Mouse (Mus musculus): ENCODE data around the gene Car12. TPM values are rescaled to one million over a fixed set of nuclear protein-coding genes. Genes with fewer than 3 reads are reported as not detected.
A peak's percentile ranks its signal among the peaks of the same experiment; 100 is the strongest.
"Not testable (repeated sequence)": the region's sequence is repeated elsewhere in the genome, so short reads cannot be mapped to it uniquely, and the experiment has no call there.

The Car12 gene
- polyA plus RNA-seq, 1 experiment from 2014 or later = 0.22 TPM

DNA sequence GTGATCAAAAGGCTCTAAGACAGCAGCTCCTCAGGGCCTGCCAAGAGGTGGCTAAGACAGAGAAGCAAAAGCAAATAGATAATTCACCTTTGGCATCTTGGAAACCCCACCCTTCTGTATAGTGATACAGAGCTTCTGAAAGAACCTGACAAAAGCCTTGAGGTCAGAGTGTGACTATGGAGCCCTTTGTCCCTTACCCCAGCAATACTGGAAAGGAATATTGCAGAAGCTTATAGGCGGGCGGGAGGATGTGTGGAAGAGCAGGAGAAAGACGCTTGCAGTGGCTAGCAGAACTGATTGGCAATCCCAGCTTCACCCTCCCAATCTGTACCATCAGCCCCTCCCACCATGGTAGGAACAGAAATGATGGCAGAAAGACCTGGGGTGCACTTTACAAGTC, 22.5 kb downstream of the Car12 start:
- no peak overlapping the region for H3K27ac ChIP-seq (replicated peaks)
- no peaks in the 10 kb centered on the region for H3K27me3 ChIP-seq
- H3K36me3 ChIP-seq = no peaks in the 10 kb centered on the region
- H3K9ac ChIP-seq = no peak overlapping the region
- no peaks in the 10 kb centered on the region for H3K9me3 ChIP-seq
- H3K4me3 ChIP-seq = no peak overlapping the region
- H3K4me1 ChIP-seq (replicated peaks) = peaks cover 11% of the 10 kb centered on the region
- WGBS = 86% methylated on average over 3 of the region's 3 CpGs
- no peak for ATAC-seq (ENCODE audit: low read depth)
- no peak overlapping the region for H3K4me2 ChIP-seq

DNA sequence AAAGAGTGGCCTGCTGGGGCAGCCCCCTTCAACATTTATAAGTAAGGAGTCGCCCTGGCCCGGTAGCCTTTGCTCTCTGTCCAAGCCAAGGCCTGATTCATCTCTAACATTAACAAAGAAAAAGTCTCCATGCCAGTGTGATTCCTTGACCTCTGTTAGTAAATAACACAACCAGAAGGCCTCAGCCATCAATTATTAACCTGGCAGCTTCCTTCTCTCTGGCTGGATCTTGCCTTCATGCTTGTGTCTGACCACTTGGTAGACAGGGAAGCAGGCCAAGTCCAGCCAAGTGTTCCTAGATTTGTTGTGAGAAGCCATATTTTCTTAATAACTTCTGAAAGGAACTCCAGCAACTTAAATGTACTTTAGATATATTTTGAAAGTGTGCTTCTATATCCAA, 23.1 kb downstream of the Car12 start:
- ATAC-seq (ENCODE audit: low read depth) = no peak

DNA sequence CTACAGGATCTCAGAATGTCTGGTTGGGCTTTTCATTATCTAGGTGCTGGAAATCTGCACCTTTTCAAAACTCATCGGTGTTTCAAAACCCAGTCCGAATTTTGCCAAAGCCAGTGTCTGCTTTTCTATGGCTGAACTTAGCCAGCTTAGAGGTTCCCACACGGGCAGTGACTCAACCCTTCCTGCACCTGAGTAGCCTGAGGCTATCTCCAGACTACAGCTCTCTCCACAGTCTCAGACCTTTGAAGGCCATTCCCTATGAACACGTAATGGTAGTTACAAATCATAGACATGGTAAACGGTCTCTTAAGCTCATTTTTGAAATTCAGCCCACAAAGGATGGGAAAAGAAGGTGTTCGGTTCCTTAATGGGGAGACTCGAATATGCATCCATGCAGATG, 26.0 kb downstream of the Car12 start:
- no peaks in the 10 kb centered on the region for H3K9me3 ChIP-seq
- H3K36me3 ChIP-seq = no peaks in the 10 kb centered on the region
- no peak overlapping the region for H3K27ac ChIP-seq (replicated peaks)
- H3K9ac ChIP-seq = no peak overlapping the region
- H3K27me3 ChIP-seq = no peaks in the 10 kb centered on the region
- WGBS = 84% methylated on average over 7 of the region's 7 CpGs
- ATAC-seq (ENCODE audit: low read depth) = no peak
- no peaks in the 10 kb centered on the region for H3K4me1 ChIP-seq (replicated peaks)
- H3K4me3 ChIP-seq = no peak overlapping the region
- no peak overlapping the region for H3K4me2 ChIP-seq

More for the DNA sequence above, 23.1 kb downstream of the Car12 start:
- 53% methylated on average over 2 of the region's 2 CpGs for WGBS
- H3K27me3 ChIP-seq = no peaks in the 10 kb centered on the region
- H3K27ac ChIP-seq (replicated peaks) = no peak overlapping the region
- H3K4me3 ChIP-seq = no peak overlapping the region
- peaks cover 11% of the 10 kb centered on the region for H3K4me1 ChIP-seq (replicated peaks)
- no peaks in the 10 kb centered on the region for H3K36me3 ChIP-seq
- no peaks in the 10 kb centered on the region for H3K9me3 ChIP-seq
- H3K9ac ChIP-seq = no peak overlapping the region
- H3K4me2 ChIP-seq = no peak overlapping the region

DNA sequence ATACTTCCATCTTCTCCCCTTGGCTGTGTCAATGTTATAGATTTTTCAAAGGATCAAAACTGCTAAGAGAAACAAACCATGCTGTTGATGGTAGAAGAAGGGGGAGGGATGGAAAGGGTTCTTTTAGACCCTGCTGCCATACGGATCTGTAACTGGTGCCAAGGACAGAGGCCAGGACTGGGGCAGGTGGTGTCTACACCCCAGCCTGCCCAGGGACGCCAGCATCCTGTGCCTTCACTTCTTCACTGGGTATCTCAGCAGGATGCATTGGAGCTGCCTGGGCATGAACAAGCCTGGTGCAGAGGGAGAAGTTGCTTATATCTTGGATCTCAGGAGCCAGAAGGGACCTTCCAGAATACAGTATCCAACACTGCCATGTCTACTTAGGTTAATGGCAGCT, 31.0 kb downstream of the Car12 start:
- H3K27ac ChIP-seq (replicated peaks) = no peak overlapping the region
- H3K4me3 ChIP-seq = no peak overlapping the region
- WGBS = 95% methylated on average over 2 of the region's 2 CpGs
- no peak for ATAC-seq (ENCODE audit: low read depth)
- H3K9ac ChIP-seq = no peak overlapping the region
- H3K27me3 ChIP-seq = no peaks in the 10 kb centered on the region
- no peaks in the 10 kb centered on the region for H3K4me1 ChIP-seq (replicated peaks)
- no peak overlapping the region for H3K4me2 ChIP-seq
- H3K9me3 ChIP-seq = no peaks in the 10 kb centered on the region
- no peaks in the 10 kb centered on the region for H3K36me3 ChIP-seq

DNA sequence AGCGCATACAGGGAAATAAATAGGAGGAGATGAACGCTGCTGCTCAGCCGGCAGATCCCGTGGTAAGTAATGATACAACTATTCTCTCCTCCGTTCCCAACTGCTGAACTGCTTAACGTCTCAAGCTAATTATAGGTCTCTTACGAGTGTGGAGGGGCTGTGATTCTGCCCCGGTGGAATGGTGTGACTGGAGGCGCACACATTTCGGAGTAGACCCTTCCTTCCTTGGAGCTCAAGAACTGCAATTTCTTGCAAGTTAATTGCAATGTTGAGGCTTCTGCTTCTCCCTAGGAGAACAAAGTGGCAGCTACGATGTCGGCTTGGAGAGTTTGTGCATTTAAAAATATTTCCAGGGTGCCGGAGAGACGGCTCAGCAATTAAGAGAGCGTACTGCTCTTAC, 34.9 kb downstream of the Car12 start:
- H3K27me3 ChIP-seq = no peaks in the 10 kb centered on the region
- WGBS = 85% methylated on average over 15 of the region's 15 CpGs
- no peak overlapping the region for H3K4me2 ChIP-seq
- H3K4me1 ChIP-seq (replicated peaks) = no peaks in the 10 kb centered on the region
- no peak overlapping the region for H3K9ac ChIP-seq
- no peaks in the 10 kb centered on the region for H3K36me3 ChIP-seq
- H3K4me3 ChIP-seq = no peak overlapping the region
- no peak for ATAC-seq (ENCODE audit: low read depth)
- H3K9me3 ChIP-seq = no peaks in the 10 kb centered on the region
- no peak overlapping the region for H3K27ac ChIP-seq (replicated peaks)

DNA sequence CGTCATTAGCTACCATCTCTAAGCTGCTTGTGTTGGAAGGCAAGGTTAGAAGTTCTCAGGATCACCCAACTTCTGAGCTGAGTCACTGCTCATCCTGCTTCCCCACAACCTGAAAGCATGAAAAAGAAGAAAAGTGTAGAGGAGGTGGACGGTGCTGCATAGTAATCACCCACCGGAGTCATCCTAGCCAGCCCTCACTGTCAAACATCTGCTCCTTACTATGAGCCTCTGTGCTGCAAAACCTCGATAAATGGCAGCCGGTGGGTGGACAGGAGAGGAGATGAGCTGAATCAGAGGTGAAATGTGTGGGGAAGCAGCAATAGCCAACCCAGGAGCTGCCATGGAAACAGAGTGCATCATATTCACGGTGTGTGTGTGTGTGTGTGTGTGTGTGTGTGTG, 39.4 kb downstream of the Car12 start:
- Histone ChIP-seq H3K36me3 (no peaks in the 10 kb centered on the region), H3K4me1 (replicated peaks) (no peaks in the 10 kb centered on the region), H3K4me3 (no peak overlapping the region), H3K4me2 (no peak overlapping the region), H3K9me3 (no peaks in the 10 kb centered on the region), H3K9ac (no peak overlapping the region), H3K27me3 (no peaks in the 10 kb centered on the region), H3K27ac (replicated peaks) (no peak overlapping the region)
- WGBS = 77% methylated on average over 6 of the region's 6 CpGs
- no peak for ATAC-seq (ENCODE audit: low read depth)

DNA sequence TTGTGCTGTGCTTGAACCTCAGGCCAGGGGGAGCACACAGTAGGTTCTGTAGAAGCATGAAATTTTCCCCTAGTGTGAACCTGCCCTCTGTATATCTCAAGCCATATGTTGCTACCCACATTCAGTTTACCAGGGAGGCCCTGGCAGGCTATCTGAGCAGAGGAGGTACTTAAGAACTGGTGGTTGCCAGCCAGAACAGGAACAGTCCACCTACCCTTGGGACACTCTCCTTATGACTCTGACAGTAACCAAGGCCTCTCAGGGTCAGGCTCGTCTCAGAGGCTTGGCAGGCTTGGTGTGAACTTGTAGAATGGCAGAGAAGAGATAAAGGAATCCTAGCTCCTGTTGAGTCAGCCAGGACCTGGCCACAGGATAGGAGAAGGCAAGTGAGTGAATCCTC, 47.5 kb downstream of the Car12 start:
- Histone ChIP-seq H3K27ac (replicated peaks) (no peak overlapping the region), H3K4me3 (no peak overlapping the region), H3K4me1 (replicated peaks) (no peaks in the 10 kb centered on the region), H3K4me2 (no peak overlapping the region), H3K27me3 (no peaks in the 10 kb centered on the region), H3K36me3 (no peaks in the 10 kb centered on the region), H3K9me3 (no peaks in the 10 kb centered on the region), H3K9ac (no peak overlapping the region)
- 83% methylated on average over 1 of the region's 1 CpGs for whole genome bisulfite sequencing
- no peak for ATAC-seq (ENCODE audit: low read depth)

DNA sequence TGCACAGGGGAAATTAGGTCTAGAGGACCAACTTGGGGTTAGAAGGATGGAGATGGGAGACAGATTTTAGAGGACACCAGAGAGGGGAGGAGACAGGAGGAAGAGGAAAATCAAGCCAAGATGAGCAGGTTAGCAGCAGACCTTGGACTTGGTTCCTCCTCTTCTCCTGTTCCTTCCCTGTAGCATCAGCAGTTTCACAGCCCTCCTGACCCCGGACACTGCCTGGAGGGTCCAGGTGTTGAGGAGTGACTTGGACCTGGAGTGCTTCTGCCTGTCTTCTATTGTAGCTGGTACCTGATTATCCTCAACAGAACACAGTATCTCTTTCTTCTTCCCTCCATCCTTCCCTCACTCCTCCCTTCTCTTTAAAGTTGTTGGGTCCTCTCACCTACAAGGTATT, 55.2 kb downstream of the Car12 start:
- Histone ChIP-seq H3K4me1 (replicated peaks) (no peaks in the 10 kb centered on the region), H3K4me2 (no peak overlapping the region), H3K4me3 (no peak overlapping the region), H3K27me3 (no peaks in the 10 kb centered on the region), H3K9me3 (no peaks in the 10 kb centered on the region), H3K27ac (replicated peaks) (no peak overlapping the region), H3K9ac (no peak overlapping the region), H3K36me3 (no peaks in the 10 kb centered on the region)
- no peak for ATAC-seq (ENCODE audit: low read depth)
- WGBS = 100% methylated on average over 1 of the region's 1 CpGs

DNA sequence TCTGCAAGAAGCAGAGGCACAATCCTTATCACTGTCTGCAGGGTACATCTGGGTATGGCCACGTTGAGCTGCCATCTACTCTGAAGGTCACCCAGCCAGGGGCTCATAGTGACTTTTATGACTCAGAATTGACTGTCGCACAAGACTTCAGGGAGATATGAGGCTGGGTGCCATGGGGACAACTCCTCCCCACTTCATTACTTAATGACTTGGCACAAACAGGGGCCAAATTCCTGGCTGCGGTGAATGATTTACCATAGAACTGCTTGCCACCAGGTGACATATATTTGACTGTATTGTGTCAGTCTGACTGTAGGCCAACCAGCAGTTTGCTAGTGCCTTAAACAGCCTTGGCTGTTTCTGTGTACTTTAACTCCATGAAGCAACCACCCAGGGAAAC, 55.8 kb downstream of the Car12 start:
- 56% methylated on average over 3 of the region's 3 CpGs for WGBS
- Histone ChIP-seq H3K9ac (no peak overlapping the region), H3K36me3 (no peaks in the 10 kb centered on the region), H3K4me1 (replicated peaks) (no peaks in the 10 kb centered on the region), H3K4me3 (no peak overlapping the region), H3K4me2 (no peak overlapping the region), H3K9me3 (no peaks in the 10 kb centered on the region), H3K27me3 (no peaks in the 10 kb centered on the region), H3K27ac (replicated peaks) (no peak overlapping the region)
- no peak for ATAC-seq (ENCODE audit: low read depth)

DNA sequence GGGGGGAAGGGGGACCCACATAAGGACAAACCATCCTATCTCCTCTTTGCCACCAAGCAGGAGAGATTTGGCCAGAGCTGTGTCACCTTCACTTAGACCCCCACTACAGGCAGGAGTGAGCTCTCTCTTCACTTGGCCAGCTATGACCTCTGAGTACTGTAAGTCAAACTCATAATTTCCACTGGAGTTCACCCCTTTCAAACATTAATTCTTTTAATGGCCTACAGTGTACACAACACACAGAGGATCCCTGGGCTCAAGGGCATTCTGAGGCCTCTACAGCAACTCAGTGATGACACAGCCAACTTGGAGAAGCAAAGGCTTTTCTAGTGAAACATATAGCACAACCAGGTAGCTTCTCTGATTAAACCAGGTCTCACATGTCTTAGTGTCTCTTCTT, 57.2 kb downstream of the Car12 start:
- H3K27ac ChIP-seq (replicated peaks) = no peak overlapping the region
- H3K27me3 ChIP-seq = no peaks in the 10 kb centered on the region
- no peaks in the 10 kb centered on the region for H3K36me3 ChIP-seq
- H3K4me2 ChIP-seq = no peak overlapping the region
- no peak overlapping the region for H3K4me3 ChIP-seq
- no peaks in the 10 kb centered on the region for H3K9me3 ChIP-seq
- no peaks in the 10 kb centered on the region for H3K4me1 ChIP-seq (replicated peaks)
- H3K9ac ChIP-seq = no peak overlapping the region
- no peak for ATAC-seq (ENCODE audit: low read depth)

DNA sequence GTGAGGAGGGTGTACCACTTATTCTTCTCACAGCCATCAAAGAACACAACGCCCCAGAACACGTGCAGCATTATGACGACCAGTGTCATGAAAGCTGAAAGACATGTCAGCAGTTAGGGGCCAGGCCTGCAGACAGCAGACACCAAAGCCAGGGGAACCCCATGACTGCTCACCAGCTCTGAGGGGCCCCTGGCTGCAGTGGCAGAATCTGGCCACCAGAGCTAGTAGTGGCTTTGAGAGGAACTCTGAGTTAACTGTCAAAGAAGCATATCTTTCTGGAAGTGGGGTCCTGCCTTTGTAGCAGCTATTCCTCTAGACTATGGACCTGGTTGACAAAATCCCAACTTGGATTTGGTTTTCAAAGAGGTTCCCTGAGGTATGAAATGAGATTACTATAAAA, 71.1 kb downstream of the Car12 start:
- not testable (repeated sequence) for H3K4me2 ChIP-seq; H3K27me3 ChIP-seq; ATAC-seq (ENCODE audit: low read depth); H3K9me3 ChIP-seq; H3K9ac ChIP-seq; H3K4me1 ChIP-seq (replicated peaks); H3K27ac ChIP-seq (replicated peaks); H3K4me3 ChIP-seq
- 79% methylated on average over 2 of the region's 3 CpGs for WGBS
- H3K36me3 ChIP-seq = peaks cover 15% of the 10 kb centered on the region

DNA sequence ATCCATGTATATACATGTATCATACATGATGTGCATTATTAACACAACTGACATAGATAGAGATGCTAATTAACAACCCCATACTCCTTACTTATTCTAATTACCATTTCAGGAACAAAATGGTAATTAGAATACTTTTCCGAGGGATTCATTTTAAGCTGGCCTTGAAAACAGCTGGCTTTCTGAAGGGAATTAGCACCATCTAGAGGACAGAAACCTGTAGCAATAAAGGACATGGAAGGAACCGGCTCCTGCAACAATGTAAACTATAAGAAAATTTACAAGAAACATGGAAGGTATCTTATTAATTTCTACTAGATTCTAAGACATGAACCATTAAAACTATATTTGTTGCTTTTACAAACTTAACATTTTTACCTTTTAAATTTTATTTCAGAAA, 74.3 kb downstream of the Car12 start:
- H3K4me3 ChIP-seq = no peak overlapping the region
- H3K27ac ChIP-seq (replicated peaks) = no peak overlapping the region
- no peak overlapping the region for H3K4me2 ChIP-seq
- peaks cover 21% of the 10 kb centered on the region for H3K36me3 ChIP-seq
- H3K4me1 ChIP-seq (replicated peaks) = no peaks in the 10 kb centered on the region
- WGBS = 9% methylated on average over 2 of the region's 2 CpGs
- no peak for ATAC-seq (ENCODE audit: low read depth)
- no peak overlapping the region for H3K9ac ChIP-seq
- H3K9me3 ChIP-seq = no peaks in the 10 kb centered on the region
- no peaks in the 10 kb centered on the region for H3K27me3 ChIP-seq

DNA sequence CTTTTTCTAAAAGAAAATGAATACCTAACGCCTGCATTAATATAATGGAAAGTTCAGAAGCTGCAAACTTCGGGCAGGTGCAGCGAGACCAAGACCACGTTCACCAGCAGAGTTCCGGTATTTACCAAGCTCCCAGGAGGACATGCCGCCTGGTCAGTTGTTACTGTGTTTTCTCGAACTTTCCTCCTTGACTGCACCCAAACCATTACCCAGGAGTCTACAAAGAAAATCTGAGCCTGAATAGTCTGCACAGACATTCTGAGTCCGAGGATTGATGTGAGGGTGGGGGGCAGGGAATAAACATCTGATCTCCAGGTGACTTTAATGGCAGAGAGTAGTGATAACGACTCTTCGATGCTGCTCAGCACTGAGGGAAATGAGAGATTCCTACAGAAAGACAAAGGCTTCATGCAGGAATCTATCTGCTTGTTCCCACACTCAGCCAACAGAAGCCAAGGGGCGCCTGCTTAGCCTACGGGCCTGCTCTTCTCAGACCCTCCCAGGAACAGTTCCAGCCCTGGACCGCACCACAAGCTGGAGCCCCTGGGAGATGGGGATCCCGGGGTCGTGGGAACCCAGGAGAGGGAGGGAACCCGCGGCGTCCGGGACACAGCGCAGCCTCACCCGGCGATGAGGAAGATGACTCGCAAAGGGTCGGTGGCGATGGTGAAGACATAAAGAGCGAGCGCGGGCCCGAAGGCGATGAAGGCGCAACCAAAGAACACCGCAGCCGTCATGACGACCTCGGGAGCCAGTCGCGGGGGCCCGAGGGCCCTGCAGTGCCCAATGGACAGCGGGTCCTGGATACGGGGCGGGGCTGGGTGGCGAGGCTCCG, 81.4 kb downstream of the Car12 start:
- Histone ChIP-seq H3K9ac (peak overlapping the region; percentile 93), H3K9me3 (no peaks in the 10 kb centered on the region), H3K36me3 (peaks cover 7% of the 10 kb centered on the region), H3K4me2 (peak overlapping the region; percentile 82), H3K27ac (replicated peaks) (peak overlapping the region; percentile 94), H3K27me3 (no peaks in the 10 kb centered on the region), H3K4me1 (replicated peaks) (peaks cover 21% of the 10 kb centered on the region), H3K4me3 (peak overlapping the region; percentile 75)
- ATAC-seq (ENCODE audit: low read depth) = peak; percentile 76
- 2% methylated on average over 43 of the region's 43 CpGs for WGBS

All from neural tube, embryonic 13.5 days (tissue).